Comparison of ENCODE assay signal across 8 mouse cellular contexts in genomic region chr19:46740341-46741008, GRCm38 (mm10). TPM values are rescaled to one million over a fixed set of nuclear protein-coding genes. Genes with fewer than 3 reads are reported as not detected.
A peak's percentile ranks its signal among the peaks of the same experiment; 100 is the strongest.
DNase-seq lines count a peak whose midpoint lies in the region; ATAC-seq lines count a peak whose summit lies in the region.

No protein-coding gene starts in this region.

- intact Hi-C loops in left cerebral cortex, postnatal 14 days (cut with DNase I), result loop anchor here (2.0 kb wide), 1 partner anchor 70 kb away; no protein-coding TSS in a partner anchor

- WGBS in embryonic facial prominence, embryonic 14.5 days, result 55% methylated on average over 7 of the region's 7 CpGs
- 53% methylated on average over 7 of the region's 7 CpGs for WGBS in hindbrain, embryonic 16.5 days

- no peaks in the 10 kb centered on the region for H3K9me3 ChIP-seq in embryonic facial prominence, embryonic 14.5 days (ENCODE audit: control insufficient read depth, low read length)
- no peaks in the 10 kb centered on the region for H3K9me3 ChIP-seq in hindbrain, embryonic 16.5 days (ENCODE audit: control insufficient read depth, low read length)

- no peak overlapping the region for H3K9ac ChIP-seq in embryonic facial prominence, embryonic 14.5 days (ENCODE audit: low read depth, low read length)
- H3K9ac ChIP-seq in hindbrain, embryonic 16.5 days (ENCODE audit: low read depth, low read length), result no peak overlapping the region

- DNase-seq in ovary, postnatal 10 days (ENCODE audit: low spot score), result peak; percentile 32
- no peak for DNase-seq in ovary, postnatal 36 days (ENCODE audit: low spot score)
- DNase-seq in adrenal gland, postnatal 14 days, result peak; percentile 78
- DNase-seq in embryonic facial prominence, embryonic 14.5 days (ENCODE audit: low spot score), result peak; percentile 77
- DNase-seq in left cerebral cortex, postnatal 14 days (ENCODE audit: low spot score in 2 of 2), result peak; percentile 77 to 83
- DNase-seq in natural killer cell, adult 2 months (ENCODE audit: low spot score in 2 of 2), result peak; percentile 73 to 78
- DNase-seq in thymus, postnatal 36 days, result peak; percentile 37 to 51

- no peak overlapping the region for H3K27ac ChIP-seq in embryonic facial prominence, embryonic 14.5 days (replicated peaks; ENCODE audit: low read depth, low read length)
- no peak overlapping the region for H3K27ac ChIP-seq in hindbrain, embryonic 16.5 days (ENCODE audit: low read depth, low read length)

- no peaks in the 10 kb centered on the region for H3K36me3 ChIP-seq in embryonic facial prominence, embryonic 14.5 days (ENCODE audit: control insufficient read depth, insufficient read depth, low read length)
- no peaks in the 10 kb centered on the region for H3K36me3 ChIP-seq in hindbrain, embryonic 16.5 days (ENCODE audit: control insufficient read depth, insufficient read depth, low read length)

- no peak overlapping the region for H3K4me2 ChIP-seq in embryonic facial prominence, embryonic 14.5 days (ENCODE audit: low read depth, low read length)
- no peak overlapping the region for H3K4me2 ChIP-seq in hindbrain, embryonic 16.5 days (ENCODE audit: low read length)

- no peaks in the 10 kb centered on the region for H3K27me3 ChIP-seq in embryonic facial prominence, embryonic 14.5 days (replicated peaks; ENCODE audit: control insufficient read depth, insufficient read depth, low read length)
- H3K27me3 ChIP-seq in hindbrain, embryonic 16.5 days (replicated peaks; ENCODE audit: control insufficient read depth, insufficient read depth, low read length), result no peaks in the 10 kb centered on the region

- H3K4me3 ChIP-seq in embryonic facial prominence, embryonic 14.5 days (ENCODE audit: low read depth, low read length), result no peak overlapping the region
- no peak overlapping the region for H3K4me3 ChIP-seq in hindbrain, embryonic 16.5 days (ENCODE audit: low read length)

- no peak for ATAC-seq in embryonic facial prominence, embryonic 14.5 days (ENCODE audit: low read depth)
- ATAC-seq in hindbrain, embryonic 16.5 days, result peak; percentile 40; the same call in 1 of the 2 replicates

- H3K4me1 ChIP-seq in embryonic facial prominence, embryonic 14.5 days (ENCODE audit: control insufficient read depth, insufficient read depth, low read length), result no peaks in the 10 kb centered on the region
- H3K4me1 ChIP-seq in hindbrain, embryonic 16.5 days (ENCODE audit: control insufficient read depth, insufficient read depth, low read depth, low read length), result no peaks in the 10 kb centered on the region

RNA-seq across cellular contexts. Expression of gene Cnnm2, which starts 20.9 kb away (rescaled TPM):
- 27.8 and 31.7 TPM in 2 replicates for total RNA-seq in adrenal gland, postnatal 14 days (2021)
- polyA plus RNA-seq in embryonic facial prominence, embryonic 14.5 days (2014; fragmentation: Nextera tagmentation; extraction: Ambion mirVana), result 4.2 and 5.1 TPM in 2 replicates
- 5.8 and 6.6 TPM in 2 replicates for polyA plus RNA-seq in hindbrain, embryonic 16.5 days (2015; fragmentation: Nextera tagmentation; extraction: Ambion mirVana)
- total RNA-seq in left cerebral cortex, postnatal 14 days (2021), result 10 to 100 TPM; 35.6 to 36.1 TPM

RNA-seq across cellular contexts. Expression of gene As3mt, which starts 33.2 kb away (rescaled TPM):
- 58.7 and 68.2 TPM in 2 replicates for total RNA-seq in adrenal gland, postnatal 14 days (2021)
- polyA plus RNA-seq in embryonic facial prominence, embryonic 14.5 days (2014; fragmentation: Nextera tagmentation; extraction: Ambion mirVana), result 19.4 and 24.1 TPM in 2 replicates
- 38.0 and 38.6 TPM in 2 replicates for polyA plus RNA-seq in hindbrain, embryonic 16.5 days (2015; fragmentation: Nextera tagmentation; extraction: Ambion mirVana)
- total RNA-seq in left cerebral cortex, postnatal 14 days (2021), result 10 to 100 TPM; 16.8 to 18.4 TPM

RNA-seq across cellular contexts. Expression of gene Borcs7, which starts 50.8 kb away (rescaled TPM):
- total RNA-seq in adrenal gland, postnatal 14 days (2021), result 15.2 and 15.8 TPM in 2 replicates
- polyA plus RNA-seq in embryonic facial prominence, embryonic 14.5 days (2014; fragmentation: Nextera tagmentation; extraction: Ambion mirVana), result 13.9 and 14.3 TPM in 2 replicates
- polyA plus RNA-seq in hindbrain, embryonic 16.5 days (2015; fragmentation: Nextera tagmentation; extraction: Ambion mirVana), result 24.1 and 26.7 TPM in 2 replicates
- total RNA-seq in left cerebral cortex, postnatal 14 days (2021), result 10 to 100 TPM; 21.6 to 22.3 TPM
